Mouse (Mus musculus) small intestine, adult 2 months (tissue): Measurements from ENCODE around the gene Thrsp.

Experiments
- CTCF ChIP-seq: fragments of 200-500 bp; IDR thresholded peaks from 2 replicates; pipeline ENCODE4 v1.5.1; 2012; ENCODE audit warnings: low read depth, mild to moderate bottlenecking, control low read depth, inconsistent platforms, low read length, moderate library complexity, mixed read lengths; ENCODE audit not compliant: insufficient replicate concordance, insufficient read length; ENCODE audit errors: extremely low read depth
- POLR2A ChIP-seq: fragments of 200-500 bp; IDR thresholded peaks from 2 replicates; pipeline ENCODE4 v1.6.1; 2012; ENCODE audit warnings: low read depth, mild to moderate bottlenecking, control low read depth, inconsistent platforms, low read length, moderate library complexity

GRCm38 (mm10) chr7:97426566-97426965 lies 9.0 kb upstream of the Thrsp start:
- no peak for TF ChIP-seq CTCF
- no peak for TF ChIP-seq POLR2A
